Mouse (Mus musculus) embryo, embryonic 11 days (tissue): ENCODE data around the gene Nmi.

ENCODE experiments used
- DNase-seq: peaks from one replicate; pipeline ENCODE4 v3.0.0-alpha.2; 2015

Gene Nmi

DNA sequence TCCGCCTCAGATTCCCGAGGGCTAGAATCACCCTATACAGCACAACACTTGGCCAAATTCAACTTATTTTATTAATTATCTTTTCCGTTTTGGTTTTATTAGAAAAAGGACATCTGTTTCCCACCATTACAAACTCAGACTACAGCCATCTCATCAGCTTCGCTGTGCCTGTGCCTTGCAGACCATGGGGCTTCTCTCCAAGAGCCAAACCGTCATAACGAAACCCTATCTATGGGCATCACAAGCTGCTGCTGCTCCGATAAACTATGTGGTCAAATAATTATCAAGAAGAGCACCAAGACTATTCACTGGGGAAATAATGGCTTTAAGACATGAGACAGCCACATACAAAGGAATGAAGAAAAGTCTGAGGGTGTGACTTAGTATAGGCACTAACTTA is 31.5 kb downstream of the Nmi start:
- DNase-seq = no peak

GRCm38 (mm10) chr2:51938750-51939149 is 34.5 kb downstream of the Nmi start:
- no peak for DNase-seq

DNA sequence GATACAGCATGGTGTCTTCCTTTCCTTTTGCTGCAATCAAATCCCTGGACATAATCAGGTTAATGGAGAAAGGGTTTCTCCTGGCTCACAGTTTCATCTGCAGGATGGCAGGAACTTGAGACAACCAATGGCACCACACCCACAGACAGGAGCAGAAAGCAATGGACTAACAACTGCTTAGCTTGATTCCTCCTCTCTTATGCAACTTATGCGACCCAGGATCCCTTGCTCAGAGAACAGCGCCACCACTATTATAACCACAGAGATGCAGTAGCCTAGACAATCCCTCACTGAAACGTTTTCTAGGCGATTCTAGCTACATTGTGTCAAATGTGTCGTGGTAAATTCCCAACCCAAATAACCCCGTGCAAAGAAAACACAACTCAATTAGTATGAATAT is 36.3 kb downstream of the Nmi start:
- no peak for DNase-seq

- no peak for DNase-seq
Observed at GRCm38 (mm10) chr2:51936585-51936984, 36.7 kb downstream of the Nmi start.

- no peak for DNase-seq
Observed at GRCm38 (mm10) chr2:51935921-51936320, 37.4 kb downstream of the Nmi start.

DNA sequence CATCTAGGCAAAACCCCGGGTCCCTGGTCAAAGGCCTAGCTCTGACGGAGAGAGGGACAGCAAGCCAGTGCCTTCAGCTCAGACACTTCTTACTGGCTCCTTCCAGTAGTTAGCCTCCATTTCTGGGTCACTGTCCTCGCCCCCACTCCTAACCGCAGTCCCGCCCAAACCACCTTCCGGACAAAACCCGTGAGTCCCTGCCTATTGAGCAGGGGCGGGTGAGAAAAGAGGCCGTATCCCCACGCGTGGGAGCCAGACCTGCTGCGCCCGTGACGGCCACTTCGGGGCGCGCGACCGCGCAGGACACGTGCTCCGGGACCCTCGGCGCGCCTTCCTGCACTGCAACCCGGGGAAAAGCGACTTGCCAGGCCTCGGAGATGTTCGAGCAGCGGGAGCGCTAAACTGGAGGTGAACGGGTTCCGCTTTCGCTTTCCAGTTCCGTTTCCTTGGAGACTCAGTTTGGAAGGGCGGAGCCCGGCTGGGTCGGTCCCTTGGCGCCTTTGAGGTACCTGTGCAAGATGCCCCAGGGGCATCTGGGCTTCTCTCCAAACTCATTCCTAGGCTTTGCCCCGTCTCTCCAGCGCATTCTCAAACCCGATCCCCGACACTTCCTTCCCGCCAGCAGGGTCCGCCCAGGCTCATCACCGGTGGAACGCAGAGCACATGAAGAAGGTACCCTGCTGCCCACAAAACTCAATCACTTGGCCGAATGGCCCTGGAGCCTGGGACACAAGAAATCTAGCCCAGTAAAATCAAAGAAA is 38.5 kb downstream of the Nmi start, which contains the start of gene Rbm43:
Gene Rbm43 (minus strand): TSS at position 590 of the 761 bp plus-strand sequence.
- DNase-seq = peak; percentile 83

DNA sequence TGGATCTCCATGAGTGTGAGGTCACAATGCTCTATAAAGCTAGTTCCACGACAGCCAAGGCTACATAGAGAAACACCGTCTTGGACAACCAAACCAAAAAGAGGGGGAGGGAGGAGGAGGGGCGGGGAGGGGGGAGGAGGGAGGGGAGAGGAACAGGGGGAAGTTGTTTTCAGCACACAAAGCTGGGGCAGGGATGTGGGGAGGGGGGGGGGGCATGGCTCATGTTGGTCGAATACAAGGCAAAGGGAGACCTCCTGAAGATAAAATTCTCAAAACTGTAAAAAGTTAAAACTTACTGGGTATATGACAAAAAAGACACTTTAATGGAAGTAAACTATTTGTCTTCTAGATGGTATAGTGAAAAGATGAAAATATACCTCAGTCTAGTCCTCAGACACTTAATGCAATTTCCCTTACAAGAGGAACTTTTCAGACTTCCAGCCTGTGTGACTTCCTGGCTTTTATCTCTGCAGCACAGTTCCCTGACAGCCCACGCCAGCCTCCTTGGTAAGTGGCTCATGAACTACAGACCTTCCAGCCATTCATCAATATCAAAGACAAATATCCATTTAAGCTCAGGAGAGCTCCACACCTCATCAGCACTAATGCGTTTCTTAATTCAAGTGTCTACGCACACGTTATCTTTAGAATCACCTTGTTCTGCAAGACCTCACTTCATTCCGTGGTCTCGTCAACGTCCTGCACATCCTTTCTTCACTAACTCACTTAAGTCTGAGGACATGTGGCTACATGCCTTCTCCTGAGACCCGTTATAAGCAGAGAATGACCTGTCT is 39.8 kb downstream of the Nmi start:
- peak; percentile 24 for DNase-seq

- DNase-seq = no peak
Observed at GRCm38 (mm10) chr2:51931241-51931640, 42.1 kb downstream of the Nmi start.

- peak; percentile 91 for DNase-seq
Observed at GRCm38 (mm10) chr2:51914944-51915680, 58.2 kb downstream of the Nmi start.

DNA sequence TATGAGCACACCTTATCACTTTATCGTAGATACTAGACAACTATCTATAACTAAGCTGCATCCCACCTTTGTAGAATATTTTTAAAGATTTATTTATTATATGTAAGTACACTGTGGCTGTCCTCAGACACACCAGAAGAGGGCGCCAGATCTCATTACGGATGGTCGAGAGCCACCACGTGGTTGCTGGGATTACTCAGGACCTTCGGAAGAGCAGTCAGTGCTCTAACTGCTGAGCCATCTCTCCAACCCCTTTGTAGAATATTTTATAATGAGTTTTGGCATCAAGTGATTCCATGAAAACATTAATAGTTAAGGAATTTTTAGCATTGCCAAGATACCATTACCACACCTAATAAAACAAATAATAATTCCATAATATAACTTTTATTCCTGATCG is 58.8 kb downstream of the Nmi start:
- DNase-seq = no peak

DNA sequence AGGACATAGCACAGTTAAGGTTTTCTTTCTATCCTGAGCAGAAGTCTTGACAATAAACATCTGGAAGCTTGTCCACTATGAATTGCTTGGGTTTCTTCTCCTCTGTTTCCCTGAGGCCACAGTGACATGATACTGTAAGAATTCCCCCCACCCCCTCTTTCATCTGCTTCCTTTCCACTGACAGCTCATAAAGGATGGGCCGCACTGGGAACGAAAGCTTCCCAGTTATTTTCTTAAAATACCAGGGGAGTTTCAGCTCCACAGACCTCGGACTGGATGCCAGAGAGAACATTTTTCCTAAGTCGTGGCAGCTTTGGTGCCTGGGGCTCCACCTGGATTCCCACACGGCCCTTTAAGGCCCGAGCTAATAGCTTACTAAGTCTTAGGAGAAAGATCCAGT is 60.6 kb downstream of the Nmi start:
- peak; percentile 74 for DNase-seq

GRCm38 (mm10) chr2:51911864-51912263 is 61.4 kb downstream of the Nmi start:
- DNase-seq = no peak

DNA sequence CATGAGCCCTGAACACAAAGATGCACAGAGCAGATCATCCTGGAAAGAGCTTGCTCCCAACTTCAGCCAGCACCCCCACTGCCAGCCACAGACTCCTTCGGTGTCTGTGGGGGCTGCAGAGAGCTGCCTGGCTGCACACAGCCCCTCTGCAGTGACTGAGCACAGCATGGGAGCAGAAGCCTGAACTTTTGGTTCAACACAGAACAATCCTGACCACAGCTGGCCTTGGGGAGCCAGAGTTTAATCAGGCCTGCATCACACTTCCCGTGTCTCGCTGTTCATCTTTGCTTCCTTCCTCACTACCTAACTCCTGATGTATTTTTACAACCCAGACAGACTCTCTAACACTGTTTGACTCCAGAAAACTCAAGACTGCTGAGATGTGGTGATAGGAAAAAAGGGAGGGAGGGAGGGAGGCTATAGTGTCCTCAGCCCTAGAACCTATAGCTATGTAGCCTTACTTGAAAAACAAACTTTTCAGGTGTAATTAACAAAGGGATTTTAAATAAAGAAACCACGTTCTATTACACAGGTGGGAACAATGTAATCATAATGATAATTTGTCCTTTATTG is 65.7 kb downstream of the Nmi start:
- no peak for DNase-seq

DNA sequence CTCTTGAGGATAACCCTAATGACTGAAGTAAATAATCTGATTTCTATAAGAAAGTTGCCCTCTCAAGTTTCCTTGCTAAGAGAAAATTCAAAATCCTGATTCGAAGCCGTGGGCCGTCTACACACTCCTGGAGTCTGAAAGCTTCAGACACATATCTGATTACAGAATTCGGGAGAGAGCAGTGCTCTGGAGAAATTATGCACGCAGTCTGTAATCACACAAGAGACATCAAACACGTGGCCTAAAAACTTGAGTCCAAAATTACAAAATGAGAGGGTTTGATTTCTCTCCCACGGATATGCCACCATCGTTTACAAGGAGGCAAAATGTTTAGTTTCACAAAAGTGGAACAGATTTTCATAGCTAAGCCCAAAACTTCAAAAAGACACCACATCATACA is 67.7 kb downstream of the Nmi start:
- DNase-seq = no peak
